Mouse (Mus musculus) monocyte, adult 5-6 weeks (primary cell): ENCODE measurements around the gene Skp2. TPM values are rescaled to one million over a fixed set of nuclear protein-coding genes. Genes with fewer than 3 reads are reported as not detected.
"Not testable (repeated sequence)": the region's sequence is repeated elsewhere in the genome, so short reads cannot be mapped to it uniquely, and the experiment has no call there.

ENCODE experiments used
- ATAC-seq: fragments of 153-309, 156-312 bp; replicated peaks from 2 replicates; pipeline ENCODE4 v1.8.0; 2017; ENCODE audit warnings: mild to moderate bottlenecking; ENCODE audit not compliant: low TSS enrichment, insufficient number of reproducible peaks, severe bottlenecking, poor library complexity, low FRiP score
- total RNA-seq: library from RNA; stranded (forward); fragments of 200-1000, 200-491, 200-594 nt; gene quantifications from 3 replicates; pipeline ENCODE4 v1.2.3, GENCODE M21; 2017

The Skp2 gene
- total RNA-seq: 1.8 to 3.9 TPM (median 3.0 TPM) in 3 replicates

GRCm38 (mm10) chr15:9155325-9155724 is at the start of gene Skp2:
Gene Skp2, minus strand, starts transcription at chr15:9155425.
- ATAC-seq: no peak

DNA sequence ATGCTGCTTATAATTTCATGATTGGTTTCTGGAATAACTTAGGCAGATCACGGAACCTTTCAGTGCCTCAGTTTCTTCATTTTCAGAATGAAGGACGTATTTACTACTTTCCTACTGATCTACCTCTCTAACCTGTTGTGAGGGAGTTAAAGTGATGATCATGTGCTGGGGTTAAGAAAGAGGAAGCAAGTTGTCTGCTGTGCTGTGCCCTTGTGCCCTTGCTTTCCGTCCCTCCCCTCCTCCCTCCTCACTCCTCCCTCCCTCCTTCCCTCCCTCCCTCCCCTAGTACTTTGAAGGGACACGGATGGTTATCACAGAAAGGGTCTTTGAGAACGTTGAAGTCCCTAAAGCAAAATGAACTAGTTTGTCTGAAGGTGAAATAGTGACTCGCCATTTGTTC is 43.2 kb upstream of the Skp2 start:
- no peak for ATAC-seq

DNA sequence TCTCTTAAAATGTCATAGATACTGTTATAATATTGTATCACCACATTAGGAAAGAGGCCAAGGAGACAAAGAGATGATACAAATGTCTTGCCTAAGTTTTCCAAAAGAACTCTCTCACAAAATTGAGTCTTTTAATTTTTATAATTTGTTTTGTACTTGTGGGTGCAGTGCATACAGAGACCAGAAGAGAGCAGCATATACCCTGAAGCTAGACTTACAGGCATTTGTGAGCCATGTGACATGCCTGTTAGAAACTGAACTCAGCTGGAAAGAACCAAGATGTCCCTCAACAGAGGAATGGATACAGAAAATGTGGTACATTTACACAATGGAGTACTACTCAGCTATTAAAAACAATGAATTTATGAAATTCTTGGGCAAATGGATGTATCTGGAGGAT is 37.5 kb upstream of the Skp2 start:
- ATAC-seq: not testable (repeated sequence)

- no peak for ATAC-seq
Measured at GRCm38 (mm10) chr15:9189796-9190195, 34.6 kb upstream of the Skp2 start.

DNA sequence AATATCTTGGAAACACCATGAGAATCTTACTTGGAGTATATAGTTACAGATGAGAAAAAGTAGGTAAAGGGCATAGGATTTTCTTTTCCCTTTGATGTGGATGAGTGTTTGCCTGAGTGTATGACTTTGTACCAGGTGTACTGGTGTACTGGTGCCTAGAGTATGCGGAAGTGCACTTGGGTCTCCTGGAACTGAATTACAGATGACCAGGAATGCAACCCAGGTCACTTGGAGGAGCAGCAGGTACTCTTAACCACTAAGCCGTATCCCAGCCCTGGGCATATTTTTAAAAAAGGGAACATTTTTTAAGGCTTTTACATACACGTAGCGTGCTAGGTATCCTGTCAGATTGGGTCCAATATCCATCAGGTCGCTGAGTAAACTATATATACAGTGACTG is 28.8 kb upstream of the Skp2 start:
- no peak for ATAC-seq

- no peak for ATAC-seq
Measured at GRCm38 (mm10) chr15:9177038-9177437, 21.8 kb upstream of the Skp2 start.

- no peak for ATAC-seq
Measured at GRCm38 (mm10) chr15:9164125-9164524, 8.9 kb upstream of the Skp2 start.

DNA sequence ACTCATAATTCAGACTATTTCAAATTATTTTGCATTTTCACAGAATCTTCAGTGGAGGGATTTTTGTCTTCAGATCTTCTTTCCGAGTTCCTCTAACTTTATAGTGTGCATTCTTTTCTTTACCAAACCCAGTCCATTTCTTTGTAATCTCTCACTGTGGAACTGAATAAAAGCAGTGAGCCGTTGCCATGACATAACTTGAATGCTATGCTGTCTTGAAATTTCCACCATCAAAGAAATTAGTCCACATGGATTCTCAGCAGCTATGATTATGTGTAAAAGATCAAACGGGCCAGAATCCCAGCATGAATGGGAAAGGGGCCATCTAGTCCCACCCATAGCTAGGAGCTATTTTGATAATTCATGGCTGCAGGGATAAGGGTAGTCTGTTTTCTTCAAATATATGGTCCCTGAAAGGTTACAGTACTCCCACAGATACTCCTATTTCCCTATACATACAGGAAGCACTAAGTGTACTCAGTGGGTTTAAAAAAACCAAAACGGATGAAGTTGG is 7.4 kb upstream of the Skp2 start:
- ATAC-seq: no peak

- 0 out of 2 replicates have a peak, but pooled peaks have one; percentile 9 for ATAC-seq
Measured at GRCm38 (mm10) chr15:9140684-9141171, 14.5 kb downstream of the Skp2 start.

GRCm38 (mm10) chr15:9140252-9140680 is 15.0 kb downstream of the Skp2 start, which contains the start of gene Lmbrd2:
Gene Lmbrd2, plus strand, starts transcription at chr15:9140550.
- ATAC-seq: peak; percentile 100

- no peak for ATAC-seq
Measured at GRCm38 (mm10) chr15:9139447-9139846, 15.8 kb downstream of the Skp2 start.

GRCm38 (mm10) chr15:9134891-9135507 is 20.2 kb downstream of the Skp2 start:
- no peak for ATAC-seq

GRCm38 (mm10) chr15:9132693-9133443 is 22.4 kb downstream of the Skp2 start:
- no peak for ATAC-seq

DNA sequence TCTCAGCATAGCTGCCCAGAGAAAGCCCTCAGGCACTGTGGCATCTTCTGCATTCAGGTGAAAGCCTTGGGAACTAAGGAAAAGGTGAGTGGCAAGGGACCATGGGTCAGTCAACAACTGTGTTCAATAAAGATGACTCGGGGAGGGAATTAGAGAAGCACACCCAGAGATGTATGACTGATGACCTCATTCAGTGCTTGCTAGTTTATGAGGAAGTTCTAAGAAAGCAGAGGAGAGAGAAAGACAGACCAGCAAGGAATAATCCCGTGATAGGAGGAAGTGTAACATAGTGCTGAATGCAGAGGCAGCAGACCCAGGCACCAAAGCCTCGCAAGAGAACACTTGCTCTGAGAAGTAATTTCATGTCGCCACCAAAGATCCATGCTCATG is 23.7 kb downstream of the Skp2 start:
- ATAC-seq: peak; percentile 62

- no peak for ATAC-seq
Measured at GRCm38 (mm10) chr15:9130772-9131498, 24.3 kb downstream of the Skp2 start.

DNA sequence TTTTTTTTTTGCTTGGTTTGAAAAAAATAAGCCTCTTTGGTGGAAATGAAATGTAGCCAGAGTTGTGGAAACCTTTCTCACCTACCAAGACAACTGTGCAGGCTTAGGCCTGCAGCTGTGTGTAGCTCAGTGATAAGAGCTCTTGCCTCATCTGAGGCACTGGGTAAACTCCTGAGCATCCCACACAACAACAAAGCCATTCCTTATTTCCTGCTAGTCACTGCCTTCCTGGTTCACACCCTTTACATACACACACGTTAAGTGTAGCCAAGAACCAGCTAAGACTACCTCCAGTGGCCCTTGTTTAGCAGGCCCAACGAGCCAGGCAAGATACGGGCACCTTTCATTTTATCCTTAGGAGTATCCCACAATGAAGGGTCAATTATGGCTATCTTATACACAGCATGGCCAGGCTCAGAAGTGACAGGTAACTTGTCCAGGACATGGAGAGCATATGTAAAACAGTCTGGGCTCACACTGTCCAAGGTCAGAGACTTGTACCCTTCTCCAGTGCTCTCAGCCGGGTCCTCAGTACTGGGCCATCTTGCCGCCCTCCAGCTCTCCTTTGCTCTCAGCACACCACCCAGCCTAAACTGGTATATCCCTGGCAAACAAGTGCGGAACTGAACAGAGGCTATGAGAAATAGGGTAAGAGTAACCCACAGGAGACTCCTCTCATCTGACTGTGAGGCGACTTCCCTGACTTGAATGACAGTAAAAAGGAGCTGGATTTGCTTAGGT is 28.0 kb downstream of the Skp2 start:
- ATAC-seq: no peak

DNA sequence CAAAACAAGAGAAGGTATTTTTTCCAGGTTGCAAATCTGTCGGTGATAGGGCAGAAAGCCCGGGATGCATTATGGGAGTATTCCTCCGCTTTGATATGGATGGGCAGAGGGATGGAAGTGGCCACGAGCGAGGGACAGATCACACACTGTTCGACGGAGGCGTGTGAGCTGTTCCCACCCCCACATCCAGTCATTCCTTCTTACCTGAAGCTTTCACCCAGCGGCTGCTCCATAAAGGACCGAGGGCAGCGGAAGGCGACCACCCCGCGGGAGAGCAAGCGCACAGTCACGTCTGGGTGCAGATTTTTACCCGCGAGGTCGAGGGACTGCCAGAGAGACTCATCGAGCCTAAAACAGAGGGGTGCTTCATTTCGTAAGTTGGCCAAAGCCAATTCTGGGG is 30.4 kb downstream of the Skp2 start:
- ATAC-seq: no peak

GRCm38 (mm10) chr15:9122989-9123388 is 32.2 kb downstream of the Skp2 start:
- ATAC-seq: 0 out of 2 replicates have a peak, but pooled peaks have one; percentile 38
